Mouse (Mus musculus) lung, adult 2 months (tissue): ENCODE results near the gene Mageh1. TPM values are rescaled to one million over a fixed set of nuclear protein-coding genes. Genes with fewer than 3 reads are reported as not detected.
"Not testable (repeated sequence)": the region's sequence is repeated elsewhere in the genome, so short reads cannot be mapped to it uniquely, and the experiment has no call there.

Experiments
- DNase-seq: peaks from one replicate; pipeline ENCODE4 v3.0.0; 2022
- H3K4me1 ChIP-seq: fragments of 200-500 bp; 2 replicates; pipeline ENCODE4 v1.6.1; 2011; ENCODE audit warnings: low read length; ENCODE audit not compliant: control insufficient read depth, insufficient read depth
- H3K4me3 ChIP-seq: fragments of 200-500 bp; replicated peaks from 2 replicates; pipeline ENCODE3; 2011; ENCODE audit warnings: low read depth, mild to moderate bottlenecking, control low read depth, low read length; ENCODE audit errors: extremely low read depth
- CTCF ChIP-seq: fragments of 200-500 bp; IDR thresholded peaks from 2 replicates; pipeline ENCODE4 v1.5.1; 2011; ENCODE audit warnings: mild to moderate bottlenecking, low read length, control low read depth; ENCODE audit not compliant: insufficient read depth
- POLR2A ChIP-seq: fragments of 200-500 bp; IDR thresholded peaks from 2 replicates; pipeline ENCODE4 v1.6.1; 2011; ENCODE audit warnings: low read depth, mild to moderate bottlenecking, control low read depth, low read length, borderline replicate concordance; ENCODE audit errors: extremely low read depth
- WGBS: fragments of 180-500 bp; shearing (Covaris S2); methylation state at CpG from one replicate; pipeline ENCODE4 v1.1.7; 2018; 5-methylcytosine and 5-hydroxymethylcytosine counted together
- polyA plus RNA-seq: library from polyadenylated mRNA; depleted of rRNA; stranded (reverse); fragments of >200 nt; gene quantifications from 2 replicates; pipeline ENCODE4 v1.2.3, GENCODE M21; 2012; rRNA removed

Mageh1 gene
- 10.1 and 10.9 TPM in 2 replicates for polyA plus RNA-seq

- peak; percentile 62 for DNase-seq
- TF ChIP-seq CTCF: no peak
- peak; percentile 44; the same call in 1 of the 2 replicates for TF ChIP-seq POLR2A
- H3K4me3 ChIP-seq: peak within 1 kb of the TSS; percentile 60
- no peaks in the 10 kb centered on the region for H3K4me1 ChIP-seq
- 26% methylated on average over 49 of the region's 49 CpGs for WGBS
These were observed at the start of gene Mageh1 for GRCm38 (mm10) chrX:153037087-153037971. Gene Mageh1, minus strand, starts transcription at chrX:153037575.

GRCm38 (mm10) chrX:153037972-153038744, 783 bp upstream of the Mageh1 start:
- H3K4me1 ChIP-seq, H3K4me3 ChIP-seq, DNase-seq: not testable (repeated sequence)
- 40% methylated on average over 9 of the region's 22 CpGs for WGBS

GRCm38 (mm10) chrX:153031547-153031946, 5.8 kb downstream of the Mageh1 start:
- H3K4me3 ChIP-seq, DNase-seq, H3K4me1 ChIP-seq: not testable (repeated sequence)

GRCm38 (mm10) chrX:153025709-153026108, 11.7 kb downstream of the Mageh1 start:
- not testable (repeated sequence) for H3K4me3 ChIP-seq, H3K4me1 ChIP-seq, DNase-seq
- 58% methylated on average over 3 of the region's 3 CpGs for WGBS

DNA sequence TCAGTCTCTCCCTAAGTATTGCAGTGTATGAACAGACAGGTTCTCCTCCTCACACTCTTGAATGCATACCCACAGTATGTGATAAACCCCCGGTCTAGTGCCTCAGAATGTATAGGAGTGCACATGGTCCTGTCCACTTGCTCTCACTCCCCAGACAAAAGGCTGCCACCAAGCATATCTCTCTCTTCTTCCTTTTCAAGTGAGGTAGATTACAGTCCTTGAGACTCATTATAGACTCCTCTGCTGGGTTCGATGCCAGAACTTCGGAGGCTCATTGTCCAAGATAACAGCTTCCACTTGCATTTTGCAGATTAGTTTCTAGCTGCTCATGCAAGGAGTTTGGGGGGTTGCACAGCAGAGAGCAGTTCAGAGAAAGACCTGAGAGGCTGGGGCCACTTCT, 12.1 kb downstream of the Mageh1 start:
- not testable (repeated sequence) for H3K4me1 ChIP-seq, DNase-seq, H3K4me3 ChIP-seq
- WGBS: no CpG with 5 or more reads among the region's 3 CpGs

- DNase-seq: no peak
- 31% methylated on average over 9 of the region's 9 CpGs for WGBS
- no peak for TF ChIP-seq POLR2A
- no peak for TF ChIP-seq CTCF
- H3K4me3 ChIP-seq: no peak overlapping the region
- H3K4me1 ChIP-seq: no peaks in the 10 kb centered on the region
These were observed 29.7 kb downstream of the Mageh1 start for GRCm38 (mm10) chrX:153007685-153008047.

GRCm38 (mm10) chrX:153007021-153007684, 30.2 kb downstream of the Mageh1 start:
- peak overlapping the region; percentile 94 for H3K4me3 ChIP-seq
- 31% methylated on average over 58 of the region's 58 CpGs for WGBS
- TF ChIP-seq POLR2A: no peak
- DNase-seq: peak; percentile 45
- H3K4me1 ChIP-seq: no peaks in the 10 kb centered on the region

DNA sequence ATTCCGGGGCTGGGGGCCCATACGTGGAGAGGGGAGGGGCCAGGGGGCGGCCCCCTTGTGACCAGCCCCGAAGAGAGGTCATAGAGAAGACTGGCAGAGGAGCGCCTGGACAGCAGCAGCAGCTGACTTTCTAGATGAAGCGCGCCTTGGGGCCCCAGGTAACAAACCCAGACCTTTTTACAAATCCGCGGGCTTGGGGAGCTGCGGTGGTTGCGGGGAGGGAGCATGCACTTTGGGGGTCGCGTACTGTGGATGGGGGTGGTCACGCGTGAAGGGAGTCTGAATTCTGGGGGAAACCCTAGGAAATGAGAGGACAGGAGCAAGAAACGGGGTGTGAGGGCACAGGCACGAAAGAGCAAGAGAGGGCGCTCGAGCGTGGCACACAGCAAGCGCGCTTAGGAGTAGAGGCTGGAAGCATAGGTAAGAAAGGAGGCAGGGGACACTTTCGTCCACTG, 31.0 kb downstream of the Mageh1 start, which contains the start of gene Usp51:
Gene Usp51 (plus strand): TSS at position 83 of the 455 bp plus-strand sequence.
- 25% methylated on average over 23 of the region's 23 CpGs for WGBS
- H3K4me1 ChIP-seq: no peaks in the 10 kb centered on the region
- H3K4me3 ChIP-seq: peak within 1 kb of the TSS; percentile 94
- DNase-seq: peak; percentile 10
- peak; percentile 40; the same call in 1 of the 2 replicates for TF ChIP-seq CTCF
- TF ChIP-seq POLR2A: no peak

DNA sequence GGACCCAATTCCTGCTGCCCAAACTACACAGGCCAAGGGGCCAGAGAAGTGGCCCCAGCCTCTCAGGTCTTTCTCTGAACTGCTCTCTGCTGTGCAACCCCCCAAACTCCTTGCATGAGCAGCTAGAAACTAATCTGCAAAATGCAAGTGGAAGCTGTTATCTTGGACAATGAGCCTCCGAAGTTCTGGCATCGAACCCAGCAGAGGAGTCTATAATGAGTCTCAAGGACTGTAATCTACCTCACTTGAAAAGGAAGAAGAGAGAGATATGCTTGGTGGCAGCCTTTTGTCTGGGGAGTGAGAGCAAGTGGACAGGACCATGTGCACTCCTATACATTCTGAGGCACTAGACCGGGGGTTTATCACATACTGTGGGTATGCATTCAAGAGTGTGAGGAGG, 41.3 kb downstream of the Mageh1 start:
- DNase-seq, H3K4me3 ChIP-seq, H3K4me1 ChIP-seq: not testable (repeated sequence)
- WGBS: no CpG with 5 or more reads among the region's 3 CpGs

DNA sequence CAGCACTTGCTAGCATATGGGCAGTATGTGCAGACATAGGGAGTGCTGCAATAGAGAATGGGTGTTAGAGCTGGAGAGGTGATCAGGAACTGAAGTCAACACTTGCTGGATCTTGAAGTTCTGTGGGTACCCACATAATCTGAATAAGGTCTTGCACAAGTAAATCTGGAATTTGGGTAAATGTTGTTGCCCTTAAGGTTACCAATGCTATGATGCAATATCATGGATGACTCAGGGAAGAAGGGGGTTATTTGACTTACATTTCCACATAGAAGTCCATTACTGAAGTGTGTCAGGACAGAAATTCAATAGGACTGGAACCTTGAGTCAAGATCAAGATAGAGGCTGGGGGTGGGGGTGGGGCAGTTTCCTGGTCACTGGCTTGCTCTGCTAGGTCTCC, 47.5 kb downstream of the Mageh1 start:
- not testable (repeated sequence) for DNase-seq, H3K4me1 ChIP-seq

More for the DNA sequence above, 47.5 kb downstream of the Mageh1 start:
- H3K4me3 ChIP-seq: not testable (repeated sequence)

Other genes starting within 250 kb of the Mageh1 start
- not detected in 2 replicates for gene Usp51, start 31.1 kb downstream of the Mageh1 start, polyA plus RNA-seq
- gene Foxr2, start 81.2 kb upstream of the Mageh1 start, polyA plus RNA-seq: not detected in 2 replicates
- 2.4 and 3.5 TPM in 2 replicates for gene Rragb, start 102.4 kb upstream of the Mageh1 start, polyA plus RNA-seq
- 1.0 and 1.6 TPM in 2 replicates for gene Klf8, start 199.9 kb upstream of the Mageh1 start, polyA plus RNA-seq